Mouse (Mus musculus): ENCODE data around the gene Galnt4.

GRCm38 (mm10) chr10:99085240-99085587 is 22.7 kb upstream of the Galnt4 start:
- TF ChIP-seq GATA1 (IDR thresholded peaks at IDR 0.05; ENCODE audit: borderline replicate concordance, low read length) (no peak), FLI1 (IDR thresholded peaks at IDR 0.05; ENCODE audit: low read length) (no peak)

Data from megakaryocyte, embryonic 14.5 days (primary cell).